Mouse (Mus musculus): ENCODE measurements around the gene D3Ertd751e.

D3Ertd751e gene

GRCm38 (mm10) chr3:41742278-41742934, at the start of gene D3Ertd751e, which contains the start of gene Sclt1:
D3Ertd751e (plus strand) TSS chr3:41742611.
Sclt1 (minus strand) TSS chr3:41742514.
- peak; percentile 99 for DNase-seq

DNA sequence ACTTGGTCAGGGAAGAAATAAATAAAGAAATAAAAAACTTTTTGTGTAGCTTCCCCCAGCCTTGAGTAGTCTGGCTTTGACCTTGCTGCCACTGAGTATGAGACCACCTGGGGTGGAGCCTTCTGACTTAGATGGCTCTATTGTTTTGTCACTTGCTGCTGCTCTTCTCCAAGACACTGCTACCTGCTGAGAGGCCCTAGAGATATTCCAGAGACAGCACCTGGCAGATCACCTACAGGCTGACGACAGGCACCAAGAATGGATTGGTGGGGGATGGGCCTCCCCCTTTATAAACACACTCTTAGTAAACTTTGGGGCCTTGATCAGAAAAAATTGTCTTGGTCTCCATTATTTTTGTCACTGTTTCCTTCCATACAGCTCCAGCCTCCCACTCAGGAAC, 46.7 kb upstream of the D3Ertd751e start:
- no peak for DNase-seq

DNA sequence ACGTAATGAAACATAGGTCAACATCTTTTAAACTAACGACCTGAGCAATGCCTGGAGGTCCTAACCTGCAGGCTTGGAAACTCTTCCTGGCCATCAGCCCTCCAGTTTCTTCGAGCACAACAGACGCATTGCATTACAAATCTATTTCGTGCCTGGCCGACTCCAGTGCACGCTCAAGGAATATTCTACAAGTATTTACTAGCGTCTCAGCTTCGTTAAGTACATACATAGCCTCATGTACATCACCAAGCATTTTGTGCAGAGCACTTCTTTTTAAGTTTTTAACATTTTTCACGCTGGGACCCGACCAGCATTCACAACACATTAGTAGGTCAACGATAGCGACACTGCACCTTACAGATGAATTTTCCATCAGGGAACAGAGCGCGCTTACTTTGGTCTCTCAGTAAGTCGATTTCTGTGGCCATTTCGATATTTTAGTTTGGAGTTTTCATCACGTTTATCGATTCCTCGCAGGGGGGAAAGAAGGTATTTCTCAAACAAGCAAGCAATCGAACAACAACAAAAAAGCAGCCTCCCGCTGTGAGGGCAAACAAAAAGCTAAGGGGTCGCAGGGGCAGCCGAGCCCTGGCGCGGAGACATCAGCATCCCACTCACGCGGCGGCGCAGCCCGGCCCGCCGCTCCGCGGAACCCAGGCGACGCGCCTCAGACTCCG, 672 bp upstream of the D3Ertd751e start:
- DNase-seq = peak; percentile 14

DNA sequence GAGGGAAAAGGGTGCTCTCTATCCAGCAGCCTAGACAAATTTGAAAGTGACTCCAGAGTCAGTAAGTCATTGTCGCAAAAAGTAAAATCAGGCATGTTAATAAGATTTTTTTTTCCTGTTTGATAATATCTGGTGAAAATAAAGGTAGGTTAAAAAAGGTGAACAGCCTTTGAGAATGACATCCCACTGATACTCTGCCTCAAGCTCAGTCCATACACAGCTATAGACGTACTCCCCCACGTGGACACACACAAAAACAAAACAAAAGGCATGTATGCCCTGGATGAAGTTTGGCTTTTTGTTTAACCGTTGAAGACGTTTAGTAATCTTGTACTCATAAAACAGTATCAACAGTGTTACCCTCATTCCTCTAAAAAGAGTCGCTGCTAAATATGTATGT, 1.0 kb downstream of the D3Ertd751e start:
- DNase-seq = no peak

DNA sequence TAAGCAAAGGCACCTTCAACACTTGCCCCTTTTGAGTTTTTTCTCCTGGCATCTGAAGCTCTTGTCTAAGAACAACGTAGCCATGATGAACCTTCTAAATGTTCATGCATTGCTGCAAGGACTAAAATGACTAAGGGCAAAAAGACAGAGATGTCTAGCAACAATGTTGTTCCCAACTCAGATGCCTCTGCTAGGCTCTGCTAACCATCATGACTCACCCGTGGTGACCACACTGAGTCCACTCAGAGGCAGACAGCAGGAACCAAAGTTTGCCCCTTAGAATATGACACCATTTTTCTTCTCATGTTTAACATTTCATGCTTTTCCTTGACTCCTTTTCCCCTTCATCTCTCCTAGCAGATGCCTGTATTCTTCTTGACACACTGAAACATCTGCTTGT, 12.1 kb downstream of the D3Ertd751e start:
- DNase-seq = no peak

GRCm38 (mm10) chr3:41762091-41762490, 19.7 kb downstream of the D3Ertd751e start:
- DNase-seq = no peak

GRCm38 (mm10) chr3:41812447-41812846, 70.0 kb downstream of the D3Ertd751e start:
- no peak for DNase-seq

Measured in right cerebral cortex, postnatal 25 days (tissue).